Mouse (Mus musculus): ENCODE data around the gene Gm8926.
"Not testable (repeated sequence)": the region's sequence is repeated elsewhere in the genome, so short reads cannot be mapped to it uniquely, and the experiment has no call there.

The Gm8926 gene

DNA sequence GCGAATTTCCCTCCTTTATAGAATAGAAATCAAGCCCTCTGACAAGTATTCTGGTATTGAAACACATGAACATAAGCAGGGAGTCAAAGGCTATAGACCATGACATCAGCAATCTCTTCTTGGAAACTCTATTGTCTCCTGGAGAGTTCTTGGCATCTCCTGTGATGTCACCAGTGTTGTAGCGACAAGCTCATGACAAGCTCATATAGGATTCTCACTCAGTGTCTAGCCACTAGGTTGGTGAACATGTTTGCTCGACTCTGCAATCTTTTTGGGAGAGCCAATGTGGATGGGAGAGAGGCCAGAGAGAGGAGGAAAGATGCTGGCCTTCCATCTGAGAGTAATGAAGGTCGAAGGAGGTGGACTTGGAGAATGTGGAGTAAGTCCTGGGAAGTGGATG lies at the start of gene Gm8926:
TSS of gene Gm8926 (plus strand) at position 301 of the 400 bp plus-strand sequence.
- DNase-seq, result not testable (repeated sequence)

Data from lung, postnatal 10 days (tissue).